12 mouse cellular contexts compared by ENCODE assay signal in the genomic region with DNA sequence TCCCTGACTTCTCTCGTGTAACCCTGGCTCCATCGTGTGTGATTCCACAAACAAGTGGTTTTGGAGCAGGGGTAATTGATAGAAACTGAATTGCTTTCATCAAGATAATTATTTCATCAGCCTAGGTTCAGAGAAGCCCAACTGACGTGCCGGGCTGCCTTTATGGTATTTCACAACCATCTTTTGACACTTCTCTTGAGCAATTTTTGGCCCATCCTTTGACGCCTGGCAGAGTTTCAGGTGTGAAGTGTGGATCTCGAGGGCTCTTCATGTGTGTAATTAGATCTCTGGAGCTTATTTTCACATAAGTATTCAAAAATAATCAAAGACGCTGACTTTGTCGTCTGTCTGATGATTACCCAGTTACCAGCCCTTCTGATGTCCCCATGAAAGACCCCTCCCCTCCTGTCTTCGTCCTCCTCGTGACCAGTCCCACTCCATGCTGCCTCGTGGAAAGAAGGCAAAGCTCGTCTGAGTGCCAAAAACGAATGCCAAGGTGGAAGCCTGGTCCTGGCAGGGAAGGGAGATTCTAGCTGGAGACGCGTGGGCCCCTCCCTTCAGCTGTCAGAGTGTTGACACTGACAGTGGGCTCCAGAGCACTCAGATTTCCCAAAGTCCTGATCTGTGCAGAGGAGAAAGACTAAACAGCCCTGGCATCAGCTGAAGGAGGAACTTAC. TPM values are rescaled to one million over a fixed set of nuclear protein-coding genes. Genes with fewer than 3 reads are reported as not detected.
DNase-seq lines count a peak whose midpoint lies in the region; ATAC-seq lines count a peak whose summit lies in the region.
"Had no signal": no experiment of that assay in that cellular context is flagged by ENCODE, and none has a peak within 500 bp of the region (broad histone marks: within the 10 kb centered on the region; RNA-seq: fewer than 3 reads in every experiment).

No protein-coding gene starts in this region.

- H3K4me2 ChIP-seq in heart, embryonic 12.5 days = no peak overlapping the region
- H3K4me2 ChIP-seq: limb, embryonic 13.5 days; midbrain, embryonic 13.5 days; stomach, embryonic 15.5 days had no signal

- H3K9me3 ChIP-seq in heart, embryonic 12.5 days (replicated peaks) = no peaks in the 10 kb centered on the region
- H3K9me3 ChIP-seq: limb, embryonic 13.5 days; midbrain, embryonic 13.5 days; stomach, embryonic 15.5 days had no signal

- ATAC-seq in heart, embryonic 12.5 days (ENCODE audit: insufficient number of reproducible peaks, low FRiP score) = no peak
- ATAC-seq: midbrain, embryonic 13.5 days had no signal

- no peak overlapping the region for H3K9ac ChIP-seq in heart, embryonic 12.5 days
- H3K9ac ChIP-seq: limb, embryonic 13.5 days; midbrain, embryonic 13.5 days; stomach, embryonic 15.5 days had no signal

- no peak overlapping the region for H3K4me3 ChIP-seq in heart, embryonic 12.5 days
- H3K4me3 ChIP-seq: limb, embryonic 13.5 days; midbrain, embryonic 13.5 days; stomach, embryonic 15.5 days had no signal

- no peaks in the 10 kb centered on the region for H3K4me1 ChIP-seq in heart, embryonic 12.5 days (replicated peaks)
- H3K4me1 ChIP-seq: limb, embryonic 13.5 days; midbrain, embryonic 13.5 days; stomach, embryonic 15.5 days had no signal

- no peaks in the 10 kb centered on the region for H3K27me3 ChIP-seq in heart, embryonic 12.5 days (replicated peaks)
- H3K27me3 ChIP-seq: limb, embryonic 13.5 days; midbrain, embryonic 13.5 days; stomach, embryonic 15.5 days had no signal

- WGBS in heart, embryonic 12.5 days = 63% methylated on average over 15 of the region's 15 CpGs

- H3K27ac ChIP-seq in heart, embryonic 12.5 days (ENCODE audit: poor library complexity, severe bottlenecking) = no peak overlapping the region
- H3K27ac ChIP-seq: limb, embryonic 13.5 days; midbrain, embryonic 13.5 days; stomach, embryonic 15.5 days had no signal

- intact Hi-C loops in heart, postnatal 14 days (cut with DNase I) = no loop called here

- no peaks in the 10 kb centered on the region for H3K36me3 ChIP-seq in heart, embryonic 12.5 days
- H3K36me3 ChIP-seq: limb, embryonic 13.5 days; stomach, embryonic 15.5 days had no signal

- DNase-seq in adrenal gland, postnatal 25 days = peak; percentile 11
- DNase-seq in adrenal gland, postnatal 4 days (ENCODE audit: low spot score in 2 of 2) = no peak
- peak; percentile 20 to 26 for DNase-seq in heart, postnatal 14 days
- DNase-seq in cerebellum, postnatal 25 days = peak; percentile 69 to 75
- peak; percentile 52 for DNase-seq in lung, postnatal 10 days
- no peak for DNase-seq in ovary, postnatal 10 days (ENCODE audit: low spot score)
- DNase-seq in thymus, postnatal 0 days (ENCODE audit: low spot score) = no peak
- DNase-seq: B cell, adult 2 months had no signal

RNA-seq across cellular contexts. Expression of a gene that starts 9.2 kb away (rescaled TPM):
- 7.2 and 12.2 TPM in 2 replicates for total RNA-seq in adrenal gland, postnatal 25 days (2021)
- total RNA-seq in adrenal gland, postnatal 4 days (2021) = 10 to 100 TPM; 12.3 to 15.7 TPM
- total RNA-seq in heart, postnatal 14 days (2021) = 1 to 10 TPM; 1.8 to 2.4 TPM
- 5.9 and 7.7 TPM in 2 replicates for polyA plus RNA-seq in heart, embryonic 12.5 days (2016; fragmentation: Nextera tagmentation; extraction: Ambion mirVana)
- 4.8 and 5.0 TPM in 2 replicates for polyA plus RNA-seq in thymus, postnatal 0 days (2015; fragmentation: Nextera tagmentation; extraction: Ambion mirVana)

RNA-seq across cellular contexts. Expression of a gene that starts 20.8 kb away (rescaled TPM):
- 74.4 and 98.0 TPM in 2 replicates for total RNA-seq in adrenal gland, postnatal 25 days (2021)
- total RNA-seq in adrenal gland, postnatal 4 days (2021) = 10 to 100 TPM; 72.5 to 73.9 TPM
- total RNA-seq in heart, postnatal 14 days (2021) = 10 to 100 TPM; 65.6 to 66.3 TPM
- 142 and 146 TPM in 2 replicates for polyA plus RNA-seq in heart, embryonic 12.5 days (2016; fragmentation: Nextera tagmentation; extraction: Ambion mirVana)
- 118 and 143 TPM in 2 replicates for polyA plus RNA-seq in thymus, postnatal 0 days (2015; fragmentation: Nextera tagmentation; extraction: Ambion mirVana)

RNA-seq across cellular contexts. Expression of a gene that starts 28.9 kb away (rescaled TPM):
- 45.4 and 48.0 TPM in 2 replicates for total RNA-seq in adrenal gland, postnatal 25 days (2021)
- 10 to 100 TPM; 26.7 to 27.1 TPM for total RNA-seq in adrenal gland, postnatal 4 days (2021)
- total RNA-seq in heart, postnatal 14 days (2021) = 10 to 100 TPM in 1 of 2 experiments, 1 to 10 TPM in 1; 9.2 to 12.8 TPM
- polyA plus RNA-seq in heart, embryonic 12.5 days (2016; fragmentation: Nextera tagmentation; extraction: Ambion mirVana) = 36.3 and 41.2 TPM in 2 replicates
- 55.9 and 61.0 TPM in 2 replicates for polyA plus RNA-seq in thymus, postnatal 0 days (2015; fragmentation: Nextera tagmentation; extraction: Ambion mirVana)

RNA-seq across cellular contexts. Expression of a gene that starts 36.2 kb away (rescaled TPM):
- 41.2 and 43.1 TPM in 2 replicates for total RNA-seq in adrenal gland, postnatal 25 days (2021)
- total RNA-seq in adrenal gland, postnatal 4 days (2021) = 10 to 100 TPM; 25.9 to 30.5 TPM
- total RNA-seq in heart, postnatal 14 days (2021) = 10 to 100 TPM; 28.0 to 29.5 TPM
- polyA plus RNA-seq in heart, embryonic 12.5 days (2016; fragmentation: Nextera tagmentation; extraction: Ambion mirVana) = 35.0 and 35.2 TPM in 2 replicates
- 26.5 and 28.8 TPM in 2 replicates for polyA plus RNA-seq in thymus, postnatal 0 days (2015; fragmentation: Nextera tagmentation; extraction: Ambion mirVana)

RNA-seq across cellular contexts. Expression of a gene that starts 43.2 kb away (rescaled TPM):
- total RNA-seq in adrenal gland, postnatal 25 days (2021) = 0.88 and 1.5 TPM in 2 replicates
- total RNA-seq in adrenal gland, postnatal 4 days (2021) = 1 to 10 TPM; 2.0 to 2.3 TPM
- total RNA-seq in heart, postnatal 14 days (2021) = 1 to 10 TPM in 1 of 2 experiments, under 1 TPM in 1; 0.67 to 2.1 TPM
- 0.15 and 0.30 TPM in 2 replicates for polyA plus RNA-seq in heart, embryonic 12.5 days (2016; fragmentation: Nextera tagmentation; extraction: Ambion mirVana)
- 0.43 and 0.48 TPM in 2 replicates for polyA plus RNA-seq in thymus, postnatal 0 days (2015; fragmentation: Nextera tagmentation; extraction: Ambion mirVana)

Comparison
In these comparisons a context has a peak if more than half of its experiments do, and no peak if none do; other contexts are left out.
1. DNase-seq: peak in adrenal gland, postnatal 25 days (single experiment), heart, postnatal 14 days (2 of 2), cerebellum, postnatal 25 days (2 of 2) and lung, postnatal 10 days (single experiment); none in adrenal gland, postnatal 4 days (0 of 2), ovary, postnatal 10 days (single experiment) and thymus, postnatal 0 days (single experiment).